Mouse (Mus musculus): ENCODE measurements around the gene Rab44.

Rab44 gene

GRCm38 (mm10) chr17:29170431-29171000 is 56.6 kb downstream of the Rab44 start:
- no peak for DNase-seq

GRCm38 (mm10) chr17:29171001-29171772 is 57.2 kb downstream of the Rab44 start:
- peak; percentile 81 to 82 for DNase-seq

- DNase-seq = no peak
These were observed 58.1 kb downstream of the Rab44 start for GRCm38 (mm10) chr17:29172062-29172461.

GRCm38 (mm10) chr17:29173165-29173564 is 59.2 kb downstream of the Rab44 start:
- DNase-seq = no peak

- DNase-seq = no peak
These were observed 61.7 kb downstream of the Rab44 start for GRCm38 (mm10) chr17:29175693-29176092.

GRCm38 (mm10) chr17:29176391-29177267 is 62.7 kb downstream of the Rab44 start:
- peak; percentile 61 to 64 for DNase-seq

- no peak for DNase-seq
These were observed 64.6 kb downstream of the Rab44 start for GRCm38 (mm10) chr17:29178503-29179059.

GRCm38 (mm10) chr17:29179917-29180316 is 66.0 kb downstream of the Rab44 start:
- no peak for DNase-seq

- DNase-seq = no peak
These were observed 66.6 kb downstream of the Rab44 start for GRCm38 (mm10) chr17:29180406-29181127.

- DNase-seq = no peak
These were observed 67.8 kb downstream of the Rab44 start for GRCm38 (mm10) chr17:29181751-29182150.

GRCm38 (mm10) chr17:29183162-29183561 is 69.2 kb downstream of the Rab44 start:
- DNase-seq = no peak

GRCm38 (mm10) chr17:29185376-29186046 is 71.6 kb downstream of the Rab44 start:
- DNase-seq = no peak

- DNase-seq = no peak
These were observed 73.3 kb downstream of the Rab44 start for GRCm38 (mm10) chr17:29186989-29187859.

GRCm38 (mm10) chr17:29188989-29189388 is 75.0 kb downstream of the Rab44 start:
- no peak for DNase-seq

- no peak for DNase-seq
These were observed 81.6 kb downstream of the Rab44 start for GRCm38 (mm10) chr17:29195579-29195978.
